Mouse (Mus musculus) left cerebral cortex, adult 2 months (tissue): ENCODE measurements around the gene Fam173a. TPM values are rescaled to one million over a fixed set of nuclear protein-coding genes. Genes with fewer than 3 reads are reported as not detected.

ENCODE experiments used
- DNase-seq, 2 experiments: peaks; one replicate each; pipeline ENCODE4 v3.0.0; 2021 to 2022; ENCODE audit warnings: low spot score in 2 of 2, mixed read lengths in 1 of 2; ENCODE audit errors: extremely low spot score in 1 of 2
- H3K27ac ChIP-seq: fragments of 200-600 bp; 2 replicates; pipeline ENCODE4 v1.8.1; 2022
- H3K4me3 ChIP-seq: fragments of 200-600 bp; 2 replicates; pipeline ENCODE4 v1.8.1; 2022
- CTCF ChIP-seq: fragments of 200-600 bp; IDR thresholded peaks from 2 replicates; pipeline ENCODE4 v1.8.1; 2022; ENCODE audit warnings: antibody characterized with exemption, mild to moderate bottlenecking, moderate library complexity
- intact Hi-C: fragments of 180-260 bp; cut with DNase I; formaldehyde crosslinking; loops from one replicate; pipeline ENCODE4 v1.15.1; 2025
- total RNA-seq, 2 experiments: library from RNA; stranded (reverse); gene quantifications; 2 replicates each; pipeline ENCODE4 v1.2.3; 2021

The Fam173a gene
- total RNA-seq, 2 experiments from 2014 or later: 84.9 to 85.1 TPM

DNA sequence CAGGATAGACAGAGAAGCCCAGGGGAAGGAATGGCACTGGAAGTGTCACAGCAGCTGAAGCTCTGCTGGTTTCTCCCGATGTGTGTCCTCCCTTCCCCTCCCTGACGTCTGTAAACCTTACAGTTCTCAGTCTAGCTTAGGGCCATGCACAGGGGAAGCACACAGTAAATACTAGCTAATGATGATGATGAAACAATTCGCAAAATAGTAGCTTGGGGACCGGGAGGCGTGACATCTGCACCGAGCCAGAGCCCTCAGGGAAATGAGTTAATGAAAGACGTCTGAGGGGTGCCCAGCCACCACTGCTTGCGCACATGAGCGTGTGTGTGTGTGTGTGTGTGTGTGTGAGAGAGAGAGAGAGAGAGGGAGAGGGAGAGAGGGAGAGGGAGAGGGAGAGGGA lies 23.4 kb downstream of the Fam173a start:
- intact Hi-C loops: no loop called here
- Histone ChIP-seq H3K27ac (no peak overlapping the region), H3K4me3 (no peak overlapping the region)
- no peak for DNase-seq
- TF ChIP-seq CTCF: no peak

DNA sequence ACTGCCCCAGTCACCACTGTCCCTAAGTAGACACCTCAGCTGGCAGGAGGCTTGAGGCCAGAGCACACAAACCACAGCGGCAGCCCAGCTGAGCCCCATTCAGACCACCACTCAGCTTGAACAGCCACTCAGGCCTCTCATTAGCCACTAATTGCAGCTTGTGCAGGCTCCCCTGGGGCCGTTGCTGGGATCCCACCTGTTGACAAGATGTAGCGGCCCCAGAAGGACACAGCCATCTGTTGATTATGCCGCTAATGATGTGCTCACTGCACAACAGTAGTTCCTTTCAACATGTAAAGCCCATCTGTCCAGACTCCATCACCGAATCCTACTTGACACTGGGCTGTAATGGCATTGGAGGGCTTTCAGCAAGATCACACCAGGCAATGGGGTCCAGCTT lies 26.8 kb downstream of the Fam173a start:
- Histone ChIP-seq H3K27ac (no peak overlapping the region), H3K4me3 (no peak overlapping the region)
- TF ChIP-seq CTCF: no peak
- intact Hi-C loops: no loop called here
- DNase-seq: no peak

DNA sequence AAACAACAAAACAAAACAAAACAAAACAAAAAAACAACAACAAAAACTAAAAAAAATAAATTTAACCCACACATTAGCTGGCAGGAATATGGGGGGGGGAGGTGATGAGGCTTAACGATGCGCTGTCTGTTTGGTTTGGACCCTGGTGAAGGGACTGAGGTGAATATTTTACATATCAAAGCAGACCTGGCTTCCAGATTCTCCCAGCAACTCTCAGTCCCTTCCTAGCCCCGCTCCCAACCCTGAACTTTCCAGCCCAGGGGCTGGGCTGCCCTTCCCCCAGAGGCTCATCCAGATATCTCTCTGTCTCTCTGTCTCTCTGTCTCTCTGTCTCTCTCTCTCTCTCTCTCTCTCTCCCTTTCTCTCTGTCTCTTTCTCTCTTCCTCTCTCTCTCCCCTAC lies 30.1 kb downstream of the Fam173a start:
- H3K27ac ChIP-seq: peak overlapping the region; percentile 58; the same call in 1 of the 2 replicates
- no peak for DNase-seq
- no peak for TF ChIP-seq CTCF
- intact Hi-C loops: no loop called here
- no peak overlapping the region for H3K4me3 ChIP-seq

DNA sequence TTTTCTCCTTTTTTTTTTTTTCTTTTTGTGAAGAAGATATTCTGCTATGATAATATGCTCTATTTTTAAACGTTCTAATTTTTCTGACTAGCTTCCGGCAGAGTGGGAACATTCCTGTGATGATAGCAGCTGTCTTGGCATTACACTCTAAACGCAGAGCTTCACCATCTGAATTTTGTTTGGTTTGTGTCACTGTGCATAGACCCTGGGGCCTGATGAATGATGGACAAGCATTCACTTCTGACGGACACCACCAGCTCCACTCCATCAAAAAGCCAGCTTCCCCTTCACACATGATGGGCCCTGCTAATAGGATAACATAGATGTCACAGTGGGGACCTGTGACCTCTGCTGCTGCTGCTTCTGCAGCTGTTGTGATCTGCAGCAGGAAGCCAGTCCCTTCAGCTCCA lies 31.1 kb downstream of the Fam173a start:
- intact Hi-C loops: no loop called here
- no peak for TF ChIP-seq CTCF
- H3K4me3 ChIP-seq: no peak overlapping the region
- peak overlapping the region; percentile 58 for H3K27ac ChIP-seq
- peak in 1 of 2 experiments; percentile 17 for DNase-seq

DNA sequence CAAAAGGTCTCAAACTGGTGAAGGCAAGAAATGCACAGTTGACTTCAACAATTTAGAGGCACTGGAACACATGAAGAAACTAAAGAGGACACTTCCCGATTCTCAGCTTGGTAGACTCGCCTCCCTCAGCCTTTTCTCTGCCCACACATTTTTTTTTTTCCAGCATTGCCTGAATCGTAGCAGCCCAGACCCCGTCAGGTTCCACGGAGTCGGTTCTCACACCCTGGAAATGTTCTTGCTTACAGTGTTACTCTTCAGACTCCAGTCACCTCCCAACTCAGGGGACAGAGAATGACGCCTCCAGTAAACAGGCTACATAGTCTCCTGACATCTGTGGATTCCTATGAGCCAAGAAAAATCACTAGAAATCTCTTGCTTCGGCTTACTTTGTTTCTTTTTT lies 32.6 kb downstream of the Fam173a start:
- peak overlapping the region; percentile 30; the same call in 1 of the 2 replicates for H3K27ac ChIP-seq
- intact Hi-C loops: no loop called here
- DNase-seq: peak in 1 of 2 experiments; percentile 25
- no peak for TF ChIP-seq CTCF
- no peak overlapping the region for H3K4me3 ChIP-seq

DNA sequence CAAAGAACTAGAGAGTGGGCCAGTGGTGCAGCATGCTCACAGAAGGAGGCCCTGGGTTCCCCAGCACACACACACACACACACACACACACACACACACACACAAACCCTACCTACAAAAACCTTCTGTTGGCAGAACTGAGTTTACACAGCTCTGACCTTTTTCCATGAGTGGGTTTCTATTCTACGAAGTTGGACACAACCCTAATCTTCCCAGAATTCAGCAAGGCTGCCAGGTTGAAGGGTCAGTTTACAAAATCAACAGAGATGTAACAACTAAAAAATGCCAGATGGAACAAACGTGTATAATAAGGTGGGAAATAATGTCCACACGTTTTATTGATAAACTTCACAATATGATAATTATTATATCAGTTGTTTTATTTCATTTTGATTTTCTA lies 35.0 kb downstream of the Fam173a start:
- DNase-seq: no peak
- intact Hi-C loops: no loop called here
- no peak overlapping the region for H3K27ac ChIP-seq
- H3K4me3 ChIP-seq: no peak overlapping the region
- no peak for TF ChIP-seq CTCF

DNA sequence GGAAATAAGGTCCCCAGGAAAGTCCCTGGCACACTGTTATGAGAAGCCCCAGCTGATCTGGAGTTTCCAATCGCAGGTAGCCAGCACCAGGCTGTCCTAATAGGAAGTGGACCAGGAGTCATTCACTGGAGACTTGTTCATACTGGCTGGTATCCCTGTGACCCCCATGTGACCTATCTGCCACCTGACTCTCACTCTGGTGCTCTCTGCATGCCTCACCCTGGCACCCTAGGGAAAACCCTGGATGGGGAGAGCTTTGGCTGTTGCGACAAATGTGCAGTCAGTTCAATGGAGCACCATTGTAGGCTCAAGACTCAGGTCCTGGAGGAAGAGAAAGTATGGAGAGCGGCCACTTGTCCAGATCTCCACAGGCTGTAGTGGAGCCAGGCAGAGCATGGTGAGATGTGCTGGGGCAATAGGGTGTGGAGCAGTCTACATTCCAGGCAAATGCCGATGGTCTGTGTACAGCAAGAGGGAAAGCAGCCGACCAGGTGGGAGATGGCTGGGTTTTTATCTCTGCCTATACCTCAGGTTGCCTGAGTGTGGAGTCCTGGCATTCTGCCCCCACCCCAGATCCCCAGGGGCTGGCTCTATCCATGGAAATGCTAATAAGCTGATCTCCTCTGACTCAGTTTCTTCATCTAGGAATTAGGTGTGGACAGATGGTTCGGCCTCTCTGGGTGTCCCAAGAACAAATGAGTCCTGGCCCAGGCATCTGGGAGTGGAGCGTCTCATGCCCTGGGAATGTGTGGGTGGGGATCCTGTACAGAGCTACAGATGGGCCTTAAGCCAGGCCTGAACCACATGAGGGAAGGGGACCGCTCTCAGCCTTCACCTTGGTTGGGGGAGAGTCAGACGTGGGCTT lies 36.1 kb downstream of the Fam173a start:
- H3K4me3 ChIP-seq: no peak overlapping the region
- intact Hi-C loops: no loop called here
- no peak for DNase-seq
- no peak overlapping the region for H3K27ac ChIP-seq
- TF ChIP-seq CTCF: no peak

DNA sequence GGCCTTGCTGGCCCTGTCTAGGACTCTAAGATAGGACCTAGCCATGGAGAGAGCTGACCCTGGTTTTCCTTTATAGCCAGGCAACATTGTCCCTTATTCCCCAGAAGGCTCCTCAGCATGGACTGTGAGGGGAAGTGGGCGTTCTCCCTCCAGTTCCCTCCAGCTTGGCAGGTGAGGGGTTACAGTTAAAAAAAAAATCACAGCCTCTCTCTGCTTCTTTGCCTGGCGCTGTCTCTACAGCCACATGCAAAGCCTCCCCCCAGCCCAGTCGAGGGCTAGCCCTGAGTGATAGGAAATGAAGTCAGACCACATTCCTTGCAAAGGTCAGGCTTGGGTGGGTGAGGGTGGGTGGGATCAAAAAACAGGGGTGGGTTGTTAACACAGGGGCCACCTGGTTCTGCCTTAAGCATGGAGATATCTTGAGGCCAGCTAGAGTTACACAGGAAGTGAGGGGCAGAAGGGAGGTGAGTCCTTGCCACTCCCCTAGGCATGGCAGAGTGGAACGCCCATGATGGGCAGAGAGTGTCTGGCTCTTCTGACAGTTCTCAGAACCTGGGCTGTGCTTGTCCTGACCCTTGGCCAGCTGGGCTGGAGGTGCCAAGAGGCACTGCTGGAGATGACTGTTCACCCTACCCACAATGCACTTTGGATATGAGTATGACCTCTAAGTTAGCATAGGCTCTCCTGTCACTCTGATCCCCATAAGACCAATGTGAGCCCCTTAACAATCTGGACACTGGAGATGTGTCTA lies 36.9 kb downstream of the Fam173a start:
- no peak for DNase-seq
- H3K27ac ChIP-seq: no peak overlapping the region
- intact Hi-C loops: no loop called here
- no peak overlapping the region for H3K4me3 ChIP-seq
- no peak for TF ChIP-seq CTCF

DNA sequence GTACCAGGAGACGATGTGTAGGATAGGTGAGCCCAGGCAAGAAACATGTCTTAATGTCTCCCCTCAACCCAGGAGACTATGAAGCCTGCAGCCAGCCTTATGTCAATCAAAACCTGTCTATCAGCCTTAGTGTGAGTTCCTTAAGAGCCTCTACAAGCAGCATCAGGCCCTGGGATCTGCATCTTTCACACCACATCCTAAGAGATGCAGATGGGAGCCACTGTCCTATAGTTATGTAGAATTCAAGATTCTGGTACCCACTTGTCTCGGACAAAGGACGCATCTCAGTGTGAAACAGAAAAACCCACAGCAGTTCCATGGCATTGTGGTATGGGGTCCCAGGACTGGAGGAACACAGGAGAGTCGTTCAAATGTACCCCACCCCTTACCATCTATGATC lies 37.6 kb downstream of the Fam173a start:
- TF ChIP-seq CTCF: no peak
- Histone ChIP-seq H3K27ac (no peak overlapping the region), H3K4me3 (no peak overlapping the region)
- DNase-seq: no peak
- intact Hi-C loops: no loop called here

DNA sequence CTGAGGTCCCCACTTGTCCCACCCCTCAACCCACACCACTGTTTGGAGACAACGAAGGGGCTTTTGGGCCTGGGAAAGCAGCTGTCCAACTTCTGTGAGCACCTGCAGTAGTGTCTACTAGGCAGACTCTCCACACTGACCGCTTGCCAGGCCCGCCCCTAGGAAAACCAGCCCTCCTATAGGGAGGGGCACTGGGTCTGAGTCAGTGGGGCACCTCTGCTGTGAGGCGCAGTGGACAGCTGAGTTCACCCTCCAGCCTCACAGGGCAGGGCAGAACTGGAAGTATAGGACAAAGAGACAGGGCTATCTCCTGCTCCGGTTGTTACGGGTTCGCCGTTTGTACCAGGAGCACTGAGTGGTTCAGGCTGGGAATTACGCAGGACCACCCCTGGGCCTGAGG lies 38.5 kb downstream of the Fam173a start, which contains the start of gene Msln:
Msln (minus strand) TSS at position 138 of the 400 bp plus-strand sequence.
- intact Hi-C loops: no loop called here
- no peak within 1 kb of the TSS for H3K27ac ChIP-seq
- no peak within 1 kb of the TSS for H3K4me3 ChIP-seq
- no peak for DNase-seq
- no peak for TF ChIP-seq CTCF

DNA sequence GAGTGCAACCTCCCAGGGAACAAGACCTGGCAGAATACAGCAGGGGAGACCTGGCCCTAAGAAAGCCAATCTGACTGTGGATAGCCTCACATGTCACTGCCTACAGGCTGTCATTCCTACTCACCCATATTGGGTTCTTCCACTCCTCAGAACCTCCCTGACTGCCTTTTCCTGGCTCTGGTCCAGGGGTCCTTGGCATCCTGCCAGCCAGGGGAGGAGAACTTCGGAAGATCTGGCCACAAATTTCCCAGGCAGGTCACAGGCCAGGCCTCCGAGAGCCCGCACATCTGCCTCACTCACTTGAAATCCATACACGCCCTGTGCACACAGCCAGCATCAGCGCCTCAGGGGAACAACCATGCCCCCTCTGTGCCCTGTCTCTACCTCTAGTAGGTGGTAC lies 41.3 kb downstream of the Fam173a start:
- no peak overlapping the region for H3K27ac ChIP-seq
- no peak for TF ChIP-seq CTCF
- no peak overlapping the region for H3K4me3 ChIP-seq
- peak in 1 of 2 experiments; percentile 31 for DNase-seq
- intact Hi-C loops: no loop called here

DNA sequence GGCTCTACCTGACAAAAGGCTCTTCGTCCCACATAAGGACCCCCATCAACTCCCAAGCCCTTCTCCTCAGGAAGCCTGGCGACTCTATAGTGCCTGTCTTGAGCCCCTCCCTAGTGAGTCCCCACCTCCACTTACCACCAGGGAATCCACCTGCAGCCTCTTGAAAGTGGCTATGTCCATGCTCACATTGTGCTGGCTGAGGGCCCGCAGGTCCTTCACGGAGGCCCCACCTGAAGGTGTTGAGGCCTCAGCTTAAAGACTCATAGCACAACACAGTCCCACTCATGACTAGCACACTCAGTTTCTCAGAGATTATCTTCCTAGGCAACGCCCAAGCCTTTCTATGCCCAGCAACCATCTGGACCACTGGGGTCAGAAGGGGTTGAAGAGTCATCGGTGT lies 43.4 kb downstream of the Fam173a start:
- H3K27ac ChIP-seq: no peak overlapping the region
- H3K4me3 ChIP-seq: no peak overlapping the region
- DNase-seq: no peak
- intact Hi-C loops: no loop called here
- no peak for TF ChIP-seq CTCF

DNA sequence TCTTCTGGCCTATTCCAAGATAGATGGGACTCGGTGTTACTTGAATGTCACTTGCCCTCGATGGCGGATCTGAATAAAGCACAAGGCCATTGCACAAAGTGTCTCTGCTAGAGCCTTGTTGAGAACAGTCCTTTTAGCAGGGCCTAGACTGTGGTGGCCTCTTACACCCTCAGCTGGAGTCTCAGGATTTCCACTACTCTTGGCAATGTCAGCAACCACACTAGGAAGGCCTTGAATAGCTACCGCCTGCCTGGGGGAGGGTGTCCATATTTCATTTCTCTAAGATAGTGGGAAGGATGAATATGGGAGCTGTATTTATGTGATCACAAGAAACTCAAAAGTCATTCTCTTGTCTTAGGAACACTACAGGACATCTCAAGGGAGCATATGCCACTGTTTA lies 44.5 kb downstream of the Fam173a start:
- H3K27ac ChIP-seq: no peak overlapping the region
- intact Hi-C loops: no loop called here

More for the DNA sequence above, 44.5 kb downstream of the Fam173a start:
- no peak for TF ChIP-seq CTCF
- no peak overlapping the region for H3K4me3 ChIP-seq
- no peak for DNase-seq
